In genomic region chr9:31278651-31279050, GRCm38 (mm10) we compare ENCODE assay signal across 10 mouse cellular contexts. TPM values are rescaled to one million over a fixed set of nuclear protein-coding genes. Genes with fewer than 3 reads are reported as not detected.
A peak's percentile ranks its signal among the peaks of the same experiment; 100 is the strongest.
DNase-seq lines count a peak whose midpoint lies in the region; ATAC-seq and TF ChIP-seq lines count a peak whose summit lies in the region.
"Had no signal": no experiment of that assay in that cellular context is flagged by ENCODE, and none has a peak within 500 bp of the region (broad histone marks: within the 10 kb centered on the region; RNA-seq: fewer than 3 reads in every experiment).

No protein-coding gene starts in this region.

- H3K9ac ChIP-seq in forebrain, embryonic 13.5 days, result no peak overlapping the region
- H3K9ac ChIP-seq in forebrain, embryonic 14.5 days (ENCODE audit: low read length), result no peak overlapping the region
- no peak overlapping the region for H3K9ac ChIP-seq in midbrain, postnatal 0 days (replicated peaks; ENCODE audit: low read length, poor library complexity, severe bottlenecking)
- no peak overlapping the region for H3K9ac ChIP-seq in intestine, postnatal 0 days (ENCODE audit: low read depth, low read length)
- H3K9ac ChIP-seq in stomach, embryonic 14.5 days (replicated peaks; ENCODE audit: low read depth, low read length), result no peak overlapping the region

- WGBS in forebrain, embryonic 13.5 days, result 75% methylated on average over 7 of the region's 7 CpGs
- WGBS in forebrain, embryonic 14.5 days, result 75% methylated on average over 7 of the region's 7 CpGs
- WGBS in midbrain, embryonic 10.5 days, result 79% methylated on average over 7 of the region's 7 CpGs
- WGBS in midbrain, postnatal 0 days, result 68% methylated on average over 7 of the region's 7 CpGs
- 53% methylated on average over 7 of the region's 7 CpGs for WGBS in intestine, postnatal 0 days
- 66% methylated on average over 7 of the region's 7 CpGs for WGBS in stomach, embryonic 14.5 days

- no peaks in the 10 kb centered on the region for H3K9me3 ChIP-seq in forebrain, embryonic 13.5 days (replicated peaks)
- H3K9me3 ChIP-seq in forebrain, embryonic 14.5 days (replicated peaks; ENCODE audit: control insufficient read depth, low read length), result no peaks in the 10 kb centered on the region
- H3K9me3 ChIP-seq in midbrain, embryonic 10.5 days (replicated peaks), result no peaks in the 10 kb centered on the region
- no peaks in the 10 kb centered on the region for H3K9me3 ChIP-seq in midbrain, postnatal 0 days (ENCODE audit: low read length)
- no peaks in the 10 kb centered on the region for H3K9me3 ChIP-seq in intestine, postnatal 0 days (ENCODE audit: control insufficient read depth)
- no peaks in the 10 kb centered on the region for H3K9me3 ChIP-seq in stomach, embryonic 14.5 days (ENCODE audit: control insufficient read depth, low read depth, low read length)

- no peaks in the 10 kb centered on the region for H3K27me3 ChIP-seq in forebrain, embryonic 13.5 days
- no peaks in the 10 kb centered on the region for H3K27me3 ChIP-seq in forebrain, embryonic 14.5 days (replicated peaks; ENCODE audit: control insufficient read depth, insufficient read depth, low read length)
- no peaks in the 10 kb centered on the region for H3K27me3 ChIP-seq in midbrain, embryonic 10.5 days (ENCODE audit: low read depth, poor library complexity, severe bottlenecking)
- H3K27me3 ChIP-seq in midbrain, postnatal 0 days (ENCODE audit: insufficient read depth, low read length), result no peaks in the 10 kb centered on the region
- no peaks in the 10 kb centered on the region for H3K27me3 ChIP-seq in intestine, postnatal 0 days (replicated peaks; ENCODE audit: control insufficient read depth, insufficient read depth, low read length)
- H3K27me3 ChIP-seq in stomach, embryonic 14.5 days (ENCODE audit: control insufficient read depth, insufficient read depth, low read length), result no peaks in the 10 kb centered on the region

- TF ChIP-seq CTCF in midbrain, postnatal 0 days (IDR thresholded peaks at IDR 0.05), result no peak
- no peak for TF ChIP-seq CTCF in intestine, postnatal 0 days (IDR thresholded peaks at IDR 0.05; ENCODE audit: low read depth)

- H3K4me1 ChIP-seq in forebrain, embryonic 13.5 days, result peaks cover 24% of the 10 kb centered on the region
- peaks cover 16% of the 10 kb centered on the region for H3K4me1 ChIP-seq in forebrain, embryonic 14.5 days (ENCODE audit: control insufficient read depth, insufficient read depth, low read length)
- peaks cover 36% of the 10 kb centered on the region for H3K4me1 ChIP-seq in midbrain, embryonic 10.5 days
- peaks cover 11% of the 10 kb centered on the region for H3K4me1 ChIP-seq in midbrain, postnatal 0 days (ENCODE audit: insufficient read depth, low read length)
- no peaks in the 10 kb centered on the region; the same call in 1 of the 2 replicates for H3K4me1 ChIP-seq in intestine, postnatal 0 days (replicated peaks; ENCODE audit: control insufficient read depth, insufficient read depth, low read length)
- H3K4me1 ChIP-seq in stomach, embryonic 14.5 days (ENCODE audit: control insufficient read depth, insufficient read depth, low read length), result peaks cover 10% of the 10 kb centered on the region; the same call in 1 of the 2 replicates

- intact Hi-C loops in heart, postnatal 10 days (cut with DNase I), result loop anchor here (2.0 kb wide), 1 partner anchor 24 kb away; no protein-coding TSS in a partner anchor

- no peak overlapping the region for H3K4me3 ChIP-seq in forebrain, embryonic 13.5 days
- H3K4me3 ChIP-seq in forebrain, embryonic 14.5 days (ENCODE audit: low read depth, low read length), result no peak overlapping the region
- H3K4me3 ChIP-seq in midbrain, embryonic 10.5 days, result no peak overlapping the region
- H3K4me3 ChIP-seq in midbrain, postnatal 0 days (ENCODE audit: low read depth, low read length), result no peak overlapping the region
- H3K4me3 ChIP-seq in intestine, postnatal 0 days (ENCODE audit: low read depth, low read length), result no peak overlapping the region
- H3K4me3 ChIP-seq in stomach, embryonic 14.5 days (ENCODE audit: low read depth, low read length), result no peak overlapping the region

- DNase-seq in forebrain, embryonic 14.5 days (ENCODE audit: low spot score), result no peak
- no peak for DNase-seq in midbrain, embryonic 10.5 days (ENCODE audit: low spot score)
- no peak for DNase-seq in midbrain, postnatal 0 days (ENCODE audit: low spot score)
- DNase-seq in heart, adult 9 months (ENCODE audit: low spot score in 2 of 2), result no peak
- DNase-seq in heart, postnatal 10 days, result no peak
- DNase-seq: heart, postnatal 14 days had no signal

- H3K27ac ChIP-seq in forebrain, embryonic 13.5 days, result peak overlapping the region; percentile 100
- H3K27ac ChIP-seq in forebrain, embryonic 14.5 days (ENCODE audit: low read depth, low read length), result no peak overlapping the region
- peak overlapping the region; percentile 100 for H3K27ac ChIP-seq in midbrain, embryonic 10.5 days (replicated peaks)
- no peak overlapping the region for H3K27ac ChIP-seq in midbrain, postnatal 0 days (ENCODE audit: low read depth, low read length)
- peak overlapping the region; percentile 98 for H3K27ac ChIP-seq in intestine, postnatal 0 days (ENCODE audit: low read depth, low read length)
- peak overlapping the region; percentile 98; the same call in 1 of the 2 replicates for H3K27ac ChIP-seq in stomach, embryonic 14.5 days (ENCODE audit: low read length)

- ATAC-seq in forebrain, embryonic 13.5 days, result no peak
- no peak for ATAC-seq in forebrain, embryonic 14.5 days
- no peak for ATAC-seq in midbrain, postnatal 0 days (ENCODE audit: low FRiP score)
- no peak for ATAC-seq in intestine, postnatal 0 days
- no peak for ATAC-seq in stomach, embryonic 14.5 days (ENCODE audit: insufficient number of reproducible peaks, insufficient read depth, low FRiP score, low read depth)
- ATAC-seq: CD4-positive, CD25-positive, alpha-beta regulatory T cell, adult 4 months had no signal

- no peaks in the 10 kb centered on the region for H3K36me3 ChIP-seq in forebrain, embryonic 13.5 days (ENCODE audit: poor library complexity, severe bottlenecking)
- H3K36me3 ChIP-seq in forebrain, embryonic 14.5 days (ENCODE audit: control insufficient read depth, insufficient read depth, low read length), result no peaks in the 10 kb centered on the region
- H3K36me3 ChIP-seq in midbrain, embryonic 10.5 days, result no peaks in the 10 kb centered on the region
- no peaks in the 10 kb centered on the region for H3K36me3 ChIP-seq in midbrain, postnatal 0 days (ENCODE audit: insufficient read depth, low read length)
- H3K36me3 ChIP-seq in intestine, postnatal 0 days (ENCODE audit: control insufficient read depth, insufficient read depth), result no peaks in the 10 kb centered on the region
- no peaks in the 10 kb centered on the region for H3K36me3 ChIP-seq in stomach, embryonic 14.5 days (ENCODE audit: control insufficient read depth, insufficient read depth, low read length)

- H3K4me2 ChIP-seq in forebrain, embryonic 13.5 days, result no peak overlapping the region
- H3K4me2 ChIP-seq in forebrain, embryonic 14.5 days (ENCODE audit: low read length), result no peak overlapping the region
- no peak overlapping the region for H3K4me2 ChIP-seq in midbrain, postnatal 0 days (ENCODE audit: low read depth, low read length, poor library complexity, severe bottlenecking)
- no peak overlapping the region for H3K4me2 ChIP-seq in intestine, postnatal 0 days (replicated peaks; ENCODE audit: low read depth)
- no peak overlapping the region for H3K4me2 ChIP-seq in stomach, embryonic 14.5 days (replicated peaks; ENCODE audit: low read depth, low read length)

RNA-seq across cellular contexts. Expression of gene Prdm10, which starts 1.7 kb away (rescaled TPM):
- polyA plus RNA-seq in forebrain, embryonic 13.5 days (2015; fragmentation: Nextera tagmentation; extraction: Ambion mirVana), result 8.6 and 8.8 TPM in 2 replicates
- 7.3 and 9.7 TPM in 2 replicates for polyA plus RNA-seq in forebrain, embryonic 14.5 days (2014; fragmentation: Nextera tagmentation; extraction: Ambion mirVana)
- 7.3 and 8.7 TPM in 2 replicates for polyA plus RNA-seq in midbrain, embryonic 10.5 days (2016; fragmentation: Nextera tagmentation; extraction: Ambion mirVana)
- 14.8 and 17.3 TPM in 2 replicates for total RNA-seq in midbrain, postnatal 0 days (2014; rRNA removed)
- polyA plus RNA-seq in midbrain, postnatal 0 days (2015; fragmentation: Nextera tagmentation; extraction: Ambion mirVana), result 4.6 and 5.0 TPM in 2 replicates
- 1.0 and 1.2 TPM in 2 replicates for polyA plus RNA-seq in intestine, postnatal 0 days (2015; fragmentation: Nextera tagmentation; extraction: Ambion mirVana)
- 7.1 and 7.8 TPM in 2 replicates for polyA plus RNA-seq in stomach, embryonic 14.5 days (2014; fragmentation: Nextera tagmentation; extraction: Ambion mirVana)
- 1 to 10 TPM; 5.2 to 6.0 TPM for total RNA-seq in heart, postnatal 10 days (2021)

Comparison
In these comparisons a context has a peak if more than half of its experiments do, and no peak if none do; other contexts are left out.
1. H3K27ac ChIP-seq: peak in forebrain, embryonic 13.5 days (single experiment), midbrain, embryonic 10.5 days (single experiment), intestine, postnatal 0 days (single experiment) and stomach, embryonic 14.5 days (single experiment); none in forebrain, embryonic 14.5 days (single experiment) and midbrain, postnatal 0 days (single experiment).